Mouse (Mus musculus) cortical plate, adult 2 months (tissue): ENCODE data around the gene Alox5ap.

ENCODE experiments used
- CTCF ChIP-seq: fragments of 200-500 bp; IDR thresholded peaks from 2 replicates; pipeline ENCODE4 v1.5.1; 2011; ENCODE audit warnings: mild to moderate bottlenecking, control low read depth, low read length; ENCODE audit not compliant: insufficient read depth; ENCODE audit errors: extremely low read depth
- POLR2A ChIP-seq: fragments of 200-500 bp; IDR thresholded peaks from 2 replicates; pipeline ENCODE4 v1.6.1; 2011; ENCODE audit warnings: mild to moderate bottlenecking, low read length, control low read depth; ENCODE audit not compliant: insufficient read depth; ENCODE audit errors: extremely low read depth

- TF ChIP-seq CTCF, result no peak
- TF ChIP-seq POLR2A, result no peak
Measured at GRCm38 (mm10) chr5:149329098-149329887, 64.7 kb downstream of the Alox5ap start.
